Mouse (Mus musculus) effector memory CD4-positive, alpha-beta T cell, adult 5 months (primary cell): ENCODE data around the gene Gm45337. TPM values are rescaled to one million over a fixed set of nuclear protein-coding genes. Genes with fewer than 3 reads are reported as not detected.

Experiments used
- polyA plus RNA-seq: library from polyadenylated mRNA; unstranded; fragments of 100-300 nt; shearing (Covaris generic); gene quantifications from one replicate; pipeline ENCODE4 v1.2.1, GENCODE M21; 2017

The Gm45337 gene
- polyA plus RNA-seq = not detected

DNA sequence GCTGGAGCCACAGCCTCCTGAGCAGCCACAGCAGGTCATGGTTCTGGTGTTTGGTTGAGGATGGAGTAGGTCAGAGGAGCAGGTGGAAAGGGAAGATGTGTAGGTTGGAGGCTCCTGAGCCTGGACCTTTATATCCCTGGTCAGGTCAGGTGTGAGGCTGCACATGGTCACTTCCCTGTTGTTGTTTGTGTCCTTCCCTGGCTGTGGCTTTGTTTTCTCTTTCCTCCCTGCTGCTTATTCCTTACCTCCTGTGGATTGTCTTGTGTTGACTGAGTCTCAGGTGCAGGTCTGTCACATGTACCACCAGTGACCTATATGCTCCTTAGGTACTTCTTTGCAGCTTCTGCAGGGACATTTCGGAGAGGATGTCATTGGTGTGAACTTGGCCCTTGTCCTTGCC, at the start of gene Gm45337:
Gene Gm45337, minus strand, starts transcription at position 101 of the 400 bp plus-strand sequence.

DNA sequence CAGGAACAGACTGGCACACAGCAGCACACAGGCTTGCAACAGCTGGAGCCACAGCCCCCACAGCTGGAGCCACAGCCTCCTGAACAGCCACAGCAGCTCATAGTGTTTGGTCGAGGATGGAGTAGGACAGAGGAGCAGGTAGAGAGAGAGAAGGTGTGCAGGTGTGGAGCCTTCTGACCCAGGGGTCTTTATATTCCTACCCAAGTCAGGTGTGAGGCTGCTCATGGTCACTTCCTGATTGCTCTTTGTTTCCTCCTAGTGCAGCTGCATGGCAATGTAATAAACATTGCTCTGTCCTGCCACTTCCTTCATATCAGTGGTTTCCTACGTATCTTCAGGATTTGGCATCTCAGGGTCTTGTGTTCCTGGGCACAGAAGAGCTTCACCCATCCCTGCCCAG, 45.9 kb upstream of the Gm45337 start, which contains the start of gene Gm10153:
Gene Gm10153, minus strand, starts transcription at position 101 of the 400 bp plus-strand sequence.

DNA sequence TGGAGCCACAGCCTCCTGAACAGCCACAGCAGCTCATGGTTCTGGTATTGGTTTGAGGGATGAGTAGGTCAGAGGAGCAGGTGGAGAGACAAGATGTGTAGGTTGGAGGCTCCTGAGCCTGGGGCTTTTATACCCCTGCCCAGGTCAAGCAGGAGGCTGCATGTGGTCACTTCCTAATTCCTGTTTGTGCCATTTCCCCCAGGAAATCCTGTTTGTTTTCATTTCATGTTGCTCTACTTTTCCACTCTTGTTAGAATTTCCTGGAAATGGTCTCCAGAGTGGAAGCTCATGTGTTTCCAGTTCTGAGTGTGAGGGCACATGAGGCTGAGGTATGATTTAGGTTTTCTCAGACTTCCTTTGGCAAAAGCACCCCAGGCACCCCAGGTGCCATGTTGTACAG, 31.5 kb upstream of the Gm45337 start, which contains the start of gene Krtap5-2:
Gene Krtap5-2, minus strand, starts transcription at position 101 of the 400 bp plus-strand sequence.

DNA sequence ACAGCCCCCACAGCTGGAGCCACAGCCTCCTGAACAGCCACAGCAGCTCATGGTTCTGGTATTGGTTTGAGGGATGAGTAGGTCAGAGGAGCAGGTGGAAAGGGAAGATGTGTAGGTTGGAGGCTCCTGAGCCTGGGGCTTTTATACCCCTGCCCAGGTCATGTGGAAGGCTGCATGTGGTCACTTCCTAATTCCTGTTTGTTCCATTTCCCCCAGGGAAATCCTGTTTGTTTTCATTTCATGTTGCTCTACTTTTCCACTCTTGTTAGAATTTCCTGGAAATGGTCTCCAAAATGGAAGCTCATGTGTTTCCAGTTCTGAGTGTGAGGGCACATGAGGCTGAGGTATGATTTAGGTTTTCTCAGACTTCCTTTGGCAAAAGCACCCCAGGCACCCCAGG, 21.2 kb upstream of the Gm45337 start, which contains the start of gene Gm4553:
Gene Gm4553, minus strand, starts transcription at position 101 of the 400 bp plus-strand sequence.

DNA sequence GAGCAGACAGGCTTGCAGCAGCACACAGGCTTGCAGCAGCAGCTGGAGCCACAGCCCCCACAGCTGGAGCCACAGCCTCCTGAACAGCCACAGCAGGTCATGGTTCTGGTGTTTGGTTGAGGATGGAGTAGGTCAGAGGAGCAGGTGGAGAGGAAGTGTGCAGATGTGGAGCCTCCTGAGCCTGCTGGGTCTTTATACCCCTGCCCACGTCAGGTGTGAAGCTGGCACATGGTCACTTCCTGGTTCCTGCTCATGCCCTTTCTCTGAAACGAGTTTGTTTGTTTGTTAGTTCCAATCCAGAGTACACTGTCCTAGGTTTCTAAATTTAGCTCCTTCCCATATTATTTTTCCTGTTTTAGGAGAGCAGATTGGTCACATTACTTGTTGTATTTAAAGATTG, 12.6 kb upstream of the Gm45337 start, which contains the start of gene Gm29735:
Gene Gm29735, minus strand, starts transcription at position 101 of the 400 bp plus-strand sequence.

DNA sequence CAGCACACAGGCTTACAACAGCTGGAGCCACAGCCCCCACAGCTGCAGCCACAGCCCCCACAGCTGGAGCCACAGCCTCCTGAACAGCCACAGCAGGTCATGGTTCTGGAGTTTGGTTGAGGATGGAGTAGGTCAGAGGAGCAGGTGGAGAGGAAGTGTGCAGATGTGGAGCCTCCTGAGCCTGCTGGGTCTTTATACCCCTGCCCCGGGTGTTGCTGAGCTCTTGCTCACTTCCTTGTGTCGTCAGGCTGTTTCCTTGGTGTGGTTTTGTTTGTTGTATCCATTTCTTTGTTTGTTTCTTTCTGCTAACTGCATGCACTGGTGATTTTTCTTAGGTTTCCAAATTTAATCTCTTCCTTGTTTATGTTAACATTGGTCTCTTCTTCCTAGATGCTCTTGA, 8.5 kb downstream of the Gm45337 start, which contains the start of gene Gm39115:
Gene Gm39115, minus strand, starts transcription at position 101 of the 400 bp plus-strand sequence.

DNA sequence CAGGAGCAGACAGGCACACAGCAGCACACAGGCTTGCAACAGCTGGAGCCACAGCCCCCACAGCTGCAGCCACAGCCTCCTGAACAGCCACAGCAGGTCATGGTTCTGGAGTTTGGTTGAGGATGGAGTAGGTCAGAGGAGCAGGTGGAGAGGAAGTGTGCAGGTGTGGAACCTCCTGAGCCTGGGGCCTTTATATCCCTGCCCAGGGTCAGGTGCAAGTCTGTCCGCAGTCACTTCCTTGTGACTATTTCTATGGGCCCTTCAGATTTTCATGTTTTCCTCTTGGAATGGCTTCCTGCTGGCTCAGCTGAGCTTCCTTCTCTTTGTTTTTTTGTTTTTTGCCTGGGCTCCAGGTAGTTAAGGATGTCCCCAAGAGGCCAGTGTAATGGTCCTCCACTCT, 23.8 kb downstream of the Gm45337 start, which contains the start of gene Gm45618:
Gene Gm45618, minus strand, starts transcription at position 101 of the 400 bp plus-strand sequence.

DNA sequence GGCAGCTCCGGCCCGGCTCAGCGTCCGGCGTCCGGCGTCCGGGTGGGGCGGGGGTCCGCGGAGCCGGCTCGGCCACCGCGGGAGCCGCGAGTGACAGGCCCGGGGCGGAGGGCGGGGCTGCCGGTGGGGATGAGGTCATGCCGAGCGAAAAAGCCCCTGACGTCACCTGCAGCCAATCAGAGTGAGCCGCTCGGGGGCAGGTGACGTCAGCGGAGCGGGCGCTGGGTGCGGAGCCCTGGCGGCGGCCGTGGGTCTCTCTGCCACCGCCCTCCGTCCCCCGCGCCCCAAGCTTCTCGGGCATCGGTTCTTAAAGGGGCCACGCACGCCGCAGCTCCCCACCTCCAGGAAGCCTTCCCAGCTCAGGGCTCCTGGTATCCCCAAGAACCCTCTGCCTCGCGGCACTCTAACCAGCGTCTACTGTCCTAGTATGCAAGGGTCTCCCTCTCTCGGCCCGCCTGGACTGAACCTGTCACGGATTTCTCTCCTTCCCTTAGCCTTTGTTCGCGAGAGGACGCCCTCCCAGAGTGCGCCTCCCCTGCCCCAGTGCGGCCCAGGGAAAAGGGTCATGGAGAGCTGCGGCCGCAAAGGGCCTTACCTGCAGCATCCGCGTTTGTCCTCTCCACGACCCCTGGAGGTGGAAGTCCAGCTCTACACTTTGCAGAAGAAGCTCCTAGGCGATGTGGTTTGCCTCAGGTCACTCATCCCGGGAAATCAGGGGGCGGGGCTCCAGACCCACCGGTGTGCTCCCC, 49.0 kb downstream of the Gm45337 start, which contains the start of gene Dusp8:
Gene Dusp8, minus strand, starts transcription at position 661 of the 749 bp plus-strand sequence.

Other genes starting within 250 kb of the Gm45337 start
- gene Tollip, start 226.1 kb downstream of the Gm45337 start, polyA plus RNA-seq = 71.8 TPM
- gene Brsk2, start 194.9 kb downstream of the Gm45337 start, polyA plus RNA-seq = 0.71 TPM
- 122 TPM for gene Mob2, start 83.5 kb downstream of the Gm45337 start, polyA plus RNA-seq
- 37.7 TPM for gene Dusp8, start 48.8 kb downstream of the Gm45337 start, polyA plus RNA-seq
- gene Gm45618, start 23.9 kb downstream of the Gm45337 start, polyA plus RNA-seq = not detected
- not detected for gene Gm39115, start 8.6 kb downstream of the Gm45337 start, polyA plus RNA-seq
- not detected for gene Gm29735, start 12.5 kb upstream of the Gm45337 start, polyA plus RNA-seq
- not detected for gene Gm4553, start 21.1 kb upstream of the Gm45337 start, polyA plus RNA-seq
- not detected for gene Krtap5-2, start 31.4 kb upstream of the Gm45337 start, polyA plus RNA-seq
- not detected for gene Gm10153, start 45.8 kb upstream of the Gm45337 start, polyA plus RNA-seq
- gene Krtap5-3, start 56.8 kb upstream of the Gm45337 start, polyA plus RNA-seq = not detected
- not detected for gene Gm7579, start 67.3 kb upstream of the Gm45337 start, polyA plus RNA-seq
- not detected for gene Krtap5-5, start 85.4 kb upstream of the Gm45337 start, polyA plus RNA-seq
- gene Gm40460, start 96.5 kb upstream of the Gm45337 start, polyA plus RNA-seq = not detected
- gene Gm2431, start 113.7 kb upstream of the Gm45337 start, polyA plus RNA-seq = not detected
- gene Gm4559, start 129.8 kb upstream of the Gm45337 start, polyA plus RNA-seq = not detected
- not detected for gene Krtap5-1, start 152.5 kb upstream of the Gm45337 start, polyA plus RNA-seq
- gene Krtap5-4, start 158.9 kb upstream of the Gm45337 start, polyA plus RNA-seq = not detected
- 24.4 TPM for gene Ifitm10, start 229.1 kb upstream of the Gm45337 start, polyA plus RNA-seq
- 12.8 TPM for gene Gm49369, start 238.1 kb upstream of the Gm45337 start, polyA plus RNA-seq
- gene Ctsd, start 243.4 kb upstream of the Gm45337 start, polyA plus RNA-seq = 304 TPM